Mouse (Mus musculus) retina, postnatal 1 day (tissue): ENCODE measurements at regions not wholly inside any gene's neighbourhood (a gene's known extent, or its start where the extent isn't known, plus 50 kb on each side); places are given as distances from the start of the nearest gene placed in this dataset.
A peak's percentile ranks its signal among the peaks of the same experiment; 100 is the strongest.

ENCODE experiments used
- DNase-seq: peaks from one replicate; pipeline ENCODE4 v3.0.0-alpha.2; 2012

- DNase-seq = no peak
These were observed 206.1 kb upstream of the Tet2 start for GRCm38 (mm10) chr3:133751011-133751410.

DNA sequence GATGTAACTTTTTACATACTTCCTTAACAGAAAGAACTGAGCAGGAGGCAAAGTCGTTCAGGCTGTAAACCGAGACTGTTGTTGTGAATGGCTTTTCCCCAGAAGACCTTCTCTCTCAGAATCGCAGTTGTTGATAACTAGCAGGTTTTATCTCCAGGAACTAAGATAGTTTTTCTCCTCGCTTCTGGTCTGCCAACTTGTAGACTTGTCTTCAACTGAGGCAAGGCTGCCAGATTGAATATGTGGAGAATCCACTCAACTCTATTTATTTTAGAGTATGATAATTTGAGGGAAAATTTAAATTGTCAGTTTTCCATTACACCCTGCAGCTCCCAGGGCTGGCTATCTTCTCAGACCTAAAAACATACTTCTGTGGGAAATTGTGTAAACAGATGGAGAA is 206.6 kb upstream of the Tet2 start:
- no peak for DNase-seq

DNA sequence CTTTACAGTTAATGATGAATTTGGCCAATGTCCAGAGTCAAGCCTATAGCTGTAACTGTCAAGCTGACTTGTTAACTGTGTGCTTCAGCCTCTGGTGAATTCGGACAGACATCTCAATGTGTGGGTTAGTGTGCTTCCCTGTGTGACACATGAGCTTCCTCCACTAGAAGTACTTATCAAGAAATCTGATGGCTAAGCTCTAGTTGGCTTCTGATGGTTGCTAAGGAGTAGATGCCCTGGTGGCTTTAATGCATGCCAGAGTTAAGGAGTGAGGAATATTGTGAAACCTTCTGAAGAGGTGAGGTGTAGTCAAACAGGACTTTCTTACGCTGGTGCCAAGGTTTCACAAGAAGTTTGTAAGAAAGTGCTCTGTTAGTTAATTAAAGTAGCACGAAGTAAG is 208.1 kb upstream of the Tet2 start:
- DNase-seq = peak; percentile 14

- peak; percentile 73 for DNase-seq
These were observed 209.3 kb upstream of the Tet2 start for GRCm38 (mm10) chr3:133754006-133754910.

DNA sequence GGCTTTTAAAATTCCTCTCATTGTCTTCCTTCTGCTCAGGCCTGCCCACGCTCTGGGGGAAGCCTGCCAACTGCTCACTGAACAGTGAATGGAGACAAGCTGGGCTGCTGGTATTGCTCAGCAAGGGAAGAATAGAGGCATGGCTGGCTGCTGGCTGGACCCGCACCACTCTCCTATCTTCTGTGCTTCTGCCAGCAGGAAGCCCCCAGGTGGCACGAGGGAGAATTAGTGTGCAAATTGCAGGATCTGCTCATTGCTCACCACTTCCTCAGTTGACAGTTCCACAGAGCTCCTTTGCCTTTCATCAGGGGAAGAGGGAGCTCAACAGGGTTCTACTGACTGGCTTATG is 209.9 kb upstream of the Tet2 start:
- peak; percentile 69 for DNase-seq

GRCm38 (mm10) chr3:133757756-133758420 is 212.9 kb upstream of the Tet2 start:
- no peak for DNase-seq

GRCm38 (mm10) chr3:133758421-133758820 is 213.5 kb upstream of the Tet2 start:
- DNase-seq = no peak

GRCm38 (mm10) chr3:133759611-133760010 is 214.7 kb upstream of the Tet2 start:
- no peak for DNase-seq

- no peak for DNase-seq
These were observed 215.3 kb upstream of the Tet2 start for GRCm38 (mm10) chr3:133760221-133760620.

DNA sequence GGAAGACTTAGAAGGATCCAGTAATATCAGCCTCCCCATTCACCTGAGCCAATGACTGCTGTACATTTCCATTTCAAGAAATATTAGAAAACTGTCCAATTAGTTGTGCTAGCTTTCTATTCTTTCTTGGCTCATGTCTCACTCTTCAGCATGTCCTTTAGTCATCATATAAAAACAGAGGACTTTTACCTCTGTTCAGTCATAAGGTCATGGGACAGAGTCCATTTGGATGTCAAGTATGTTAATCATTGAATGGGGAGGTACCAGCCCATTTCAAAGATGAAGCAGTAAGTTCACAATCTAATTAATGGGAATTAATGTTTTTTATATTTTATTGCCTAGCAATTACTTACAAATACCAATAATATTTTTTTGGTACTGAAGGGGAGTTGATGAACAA is 218.8 kb upstream of the Tet2 start:
- no peak for DNase-seq

- DNase-seq = no peak
These were observed 228.6 kb upstream of the Tet2 start for GRCm38 (mm10) chr3:133773490-133773889.

DNA sequence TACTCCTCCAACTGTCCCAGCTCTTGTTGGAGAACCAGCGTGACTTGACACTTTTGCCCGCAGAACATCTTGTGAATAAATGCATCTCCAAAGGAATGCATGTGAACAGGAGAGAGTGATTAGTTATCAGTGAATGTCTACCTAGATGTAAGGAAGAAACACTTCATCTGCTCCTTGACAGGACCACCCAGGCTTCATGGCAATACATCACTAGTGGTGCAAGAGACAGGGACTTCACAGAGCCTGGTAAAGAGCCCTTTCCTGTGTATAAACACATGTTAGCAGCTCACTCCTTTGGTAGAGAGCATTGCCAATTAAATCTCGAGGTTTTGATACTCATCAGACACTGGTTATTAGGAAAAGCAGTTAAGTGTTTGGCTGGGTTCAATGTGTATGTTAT is 229.3 kb upstream of the Tet2 start:
- no peak for DNase-seq

DNA sequence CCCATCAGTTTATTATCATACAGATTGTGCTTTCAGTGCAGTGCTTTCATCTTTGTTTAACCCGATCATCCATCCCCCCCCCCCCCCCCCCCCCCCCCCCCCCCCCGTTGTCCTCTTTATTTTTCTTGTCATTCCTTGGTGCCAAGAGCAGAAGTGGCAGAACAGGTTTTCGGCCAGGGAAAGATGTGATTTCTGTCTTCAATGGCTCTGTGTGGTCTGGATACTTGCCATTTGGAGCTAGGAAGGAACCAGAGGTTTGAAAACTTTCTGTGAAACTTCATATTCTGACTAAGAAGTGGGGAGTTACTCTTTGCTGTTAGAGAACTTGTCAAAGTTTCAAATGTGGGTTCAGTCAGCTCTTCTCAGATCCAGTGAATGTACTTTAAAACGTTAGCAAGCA is 231.1 kb upstream of the Tet2 start:
- no peak for DNase-seq

- DNase-seq = no peak
These were observed 234.3 kb upstream of the Tet2 start for GRCm38 (mm10) chr3:133779161-133779789.

GRCm38 (mm10) chr3:133783060-133783459 is 238.1 kb upstream of the Tet2 start:
- no peak for DNase-seq

DNA sequence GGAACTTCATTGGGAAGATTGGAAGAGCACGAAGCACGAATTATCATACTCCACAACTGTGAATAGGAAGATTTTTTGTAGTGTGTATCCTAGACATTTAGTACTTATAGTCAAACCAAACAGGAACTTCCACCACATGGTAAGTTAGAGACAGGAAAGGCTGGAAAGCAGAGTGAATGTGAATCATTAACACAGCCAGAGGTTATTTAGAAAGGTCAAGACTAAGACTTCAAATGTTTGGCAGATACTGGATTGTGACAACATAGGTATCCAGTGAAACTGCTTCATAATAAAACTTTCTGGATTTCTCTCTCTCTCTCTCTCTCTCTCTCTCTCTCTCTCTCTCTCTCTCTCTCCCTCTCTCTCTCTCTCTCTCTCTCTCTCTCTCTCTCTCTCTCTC is 246.4 kb upstream of the Tet2 start:
- no peak for DNase-seq

DNA sequence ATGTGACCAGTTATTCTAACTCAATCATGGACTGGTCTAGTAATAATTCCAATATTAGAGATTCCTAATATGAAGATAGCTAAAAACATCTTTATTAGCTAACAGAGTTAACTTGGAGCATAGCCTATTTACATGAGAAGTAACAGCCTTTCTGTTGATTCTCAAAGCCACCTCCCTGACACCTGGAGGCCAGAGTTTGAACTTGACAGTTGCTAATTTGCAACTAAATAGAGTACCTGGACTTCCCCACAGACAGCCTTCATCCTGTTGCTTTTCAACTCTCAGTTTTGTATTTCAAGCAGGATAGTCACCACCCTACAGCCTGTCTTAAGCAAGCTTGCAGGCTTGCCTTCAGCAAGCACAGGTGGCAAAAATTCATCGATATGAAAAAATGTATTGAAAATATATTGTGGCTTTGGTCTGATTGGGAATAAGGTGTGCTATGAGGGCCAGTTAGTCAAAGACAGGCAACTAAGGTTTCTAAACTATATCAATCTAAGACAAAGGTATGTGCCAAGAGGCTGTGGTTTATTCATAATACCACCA is 264.1 kb upstream of the Tet2 start:
- DNase-seq = no peak

- DNase-seq = no peak
These were observed 274.2 kb upstream of the Tet2 start for GRCm38 (mm10) chr3:133818966-133819700.

DNA sequence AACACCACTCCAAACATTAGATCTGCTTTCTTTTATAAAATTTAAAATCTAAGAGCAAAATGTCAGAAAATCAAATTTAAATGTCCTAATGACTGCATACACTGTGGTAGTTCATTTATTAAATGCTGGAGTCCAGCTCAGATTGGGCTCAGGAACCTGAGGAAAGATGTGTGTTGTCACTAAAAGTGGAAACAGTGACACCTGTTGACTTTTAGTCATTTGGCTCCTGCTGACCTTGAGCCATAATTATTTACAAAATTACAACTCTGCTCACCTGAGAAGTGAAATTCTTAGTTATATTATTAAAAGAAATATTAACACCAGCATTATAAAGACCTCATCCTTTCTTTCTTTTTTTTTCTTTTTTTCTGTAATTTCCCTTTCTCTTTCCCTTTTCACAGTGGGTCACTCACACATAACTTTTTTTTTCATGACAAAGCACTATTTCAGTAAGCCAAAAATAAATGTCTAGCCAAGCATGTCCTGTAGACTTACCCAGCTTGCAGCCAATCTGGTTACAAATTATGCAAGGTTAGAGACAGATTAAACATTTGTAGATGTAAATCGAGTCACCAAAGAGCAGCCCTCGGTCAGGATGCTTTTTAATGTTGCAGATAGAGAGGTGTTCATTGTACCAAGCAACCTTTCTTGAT is 288.9 kb upstream of the Tet2 start:
- DNase-seq = no peak

DNA sequence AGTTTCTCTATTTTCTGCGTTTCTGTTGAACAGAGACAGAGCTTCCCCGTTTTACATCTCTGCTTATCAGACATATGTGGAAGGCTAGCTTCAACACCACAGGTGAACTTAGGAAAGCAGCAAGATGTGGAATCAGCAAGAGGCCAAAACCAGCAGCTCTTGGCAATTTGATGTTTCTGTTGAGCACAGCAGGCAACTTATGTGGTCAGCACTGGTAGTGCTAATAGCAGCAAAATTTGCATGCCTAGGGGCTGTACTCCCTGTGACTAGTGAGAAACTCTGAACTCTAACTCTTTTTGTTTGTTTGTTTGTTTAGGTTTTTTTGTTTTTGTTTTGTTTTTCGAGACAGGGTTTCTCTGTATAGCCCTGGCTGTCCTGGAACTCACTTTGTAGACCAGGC is 289.5 kb upstream of the Tet2 start:
- DNase-seq = no peak

DNA sequence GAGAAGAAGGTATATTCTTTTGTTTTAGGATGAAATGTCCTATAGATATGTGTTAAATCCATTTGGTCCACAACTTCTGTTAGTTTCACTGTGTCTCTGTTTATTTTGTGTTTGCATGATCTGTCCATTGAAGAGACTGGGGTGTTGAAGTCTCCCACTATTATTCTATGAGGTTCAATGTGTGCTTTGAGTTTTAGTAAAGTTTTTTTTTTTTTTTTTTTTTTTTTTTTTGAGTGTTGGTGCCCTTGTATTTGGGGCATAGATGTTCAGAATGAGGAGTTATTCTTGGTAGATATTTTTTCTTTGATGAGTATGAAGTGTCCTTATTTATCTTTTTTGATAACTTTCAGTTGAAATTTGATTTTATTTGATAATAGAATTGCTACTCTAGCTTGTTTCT is 301.4 kb upstream of the Tet2 start:
- no peak for DNase-seq

GRCm38 (mm10) chr3:133874383-133874782 is 329.4 kb upstream of the Tet2 start:
- DNase-seq = no peak
